Mouse (Mus musculus): ENCODE measurements around the gene Gm13199.

Gene Gm13199

GRCm38 (mm10) chr2:5862834-5863233 lies at the start of gene Gm13199:
Gm13199 (minus strand) TSS chr2:5862934.
- DNase-seq (ENCODE audit: low read depth in 2 of 2, low spot score in 2 of 2): no peak

GRCm38 (mm10) chr2:5911282-5911965 lies 48.7 kb upstream of the Gm13199 start:
- DNase-seq (ENCODE audit: low read depth in 2 of 2, low spot score in 2 of 2): no peak

DNA sequence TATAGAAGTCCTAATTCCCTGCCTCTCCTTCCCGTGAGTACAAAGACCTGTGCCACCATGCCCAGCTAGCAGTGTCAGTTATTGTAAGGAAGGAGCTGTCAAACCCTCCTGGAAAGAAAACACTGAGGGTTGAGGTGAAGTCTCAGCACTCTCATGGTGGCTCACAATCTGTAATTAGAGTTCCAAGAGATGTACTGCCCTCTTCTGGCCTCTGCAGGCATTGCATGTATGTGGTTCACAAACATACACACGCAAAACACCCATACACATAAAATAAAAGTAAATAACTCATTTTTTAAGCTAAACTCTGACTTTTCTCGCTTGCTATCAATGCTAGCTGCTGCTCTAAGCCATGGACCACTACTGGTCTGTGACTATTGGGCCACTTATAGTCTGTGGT lies 43.9 kb upstream of the Gm13199 start:
- DNase-seq (ENCODE audit: low read depth in 2 of 2, low spot score in 2 of 2): peak; percentile 41 to 60

DNA sequence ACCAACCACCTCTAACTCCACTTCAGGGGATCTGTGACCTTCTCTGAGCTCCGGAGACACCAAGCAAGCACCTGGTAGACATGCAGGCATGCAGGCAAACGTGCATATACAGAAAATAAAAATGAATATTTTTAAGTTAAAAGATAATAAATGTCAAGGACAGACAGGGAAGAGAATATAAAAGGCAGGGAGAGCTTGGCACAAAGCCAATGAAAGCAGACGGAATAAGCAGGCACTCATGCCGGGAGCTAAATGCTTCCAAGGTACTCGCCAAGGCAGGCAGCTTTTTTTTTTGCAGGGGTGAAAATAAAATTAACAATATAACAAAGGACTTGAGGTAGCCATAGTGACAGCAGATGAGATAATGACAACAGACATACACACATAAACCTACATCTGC lies 43.4 kb upstream of the Gm13199 start:
- DNase-seq (ENCODE audit: low read depth in 2 of 2, low spot score in 2 of 2): no peak

GRCm38 (mm10) chr2:5900145-5900544 lies 37.4 kb upstream of the Gm13199 start:
- DNase-seq (ENCODE audit: low read depth in 2 of 2, low spot score in 2 of 2): no peak

DNA sequence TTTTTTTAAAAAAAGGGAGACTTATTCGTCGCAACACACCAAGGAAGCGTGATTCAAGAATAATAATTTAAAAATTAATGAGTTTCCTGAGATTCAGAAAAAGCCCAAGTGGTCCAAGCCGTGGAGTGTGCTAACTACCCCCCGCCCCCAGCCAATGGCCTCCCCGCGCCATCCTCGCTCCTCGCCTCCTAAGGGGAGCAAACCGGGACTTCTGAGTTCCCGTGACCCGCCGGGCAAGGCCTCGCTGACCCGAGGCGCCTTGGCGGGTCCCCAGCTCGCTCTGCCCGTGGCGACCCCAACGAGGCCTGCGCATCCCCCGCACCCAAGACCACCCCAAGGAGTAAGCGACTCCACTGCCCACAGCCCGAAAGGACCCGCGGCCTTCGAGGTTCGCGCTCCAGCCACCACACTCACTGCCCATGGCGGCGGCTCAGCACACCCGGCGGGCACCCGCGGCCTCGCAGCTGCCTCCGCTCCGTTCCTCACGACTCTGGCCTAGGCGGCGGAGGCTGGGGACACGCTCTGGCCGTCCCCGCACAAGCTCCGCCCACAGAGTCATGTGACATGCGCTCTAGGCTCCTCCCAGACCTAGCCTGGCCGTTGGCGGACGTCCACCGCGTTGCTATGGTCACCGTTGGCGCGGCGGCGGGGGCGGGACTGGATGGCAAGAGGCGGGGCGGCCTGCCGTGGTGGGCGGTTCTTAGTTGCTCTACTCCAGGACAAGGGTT lies 32.3 kb upstream of the Gm13199 start, which contains the start of gene Sec61a2:
Gene Sec61a2, minus strand, starts transcription at position 590 of the 728 bp plus-strand sequence.
- DNase-seq (ENCODE audit: low read depth in 2 of 2, low spot score in 2 of 2): peak; percentile 92 to 95

GRCm38 (mm10) chr2:5894296-5894695 lies 31.6 kb upstream of the Gm13199 start:
- DNase-seq (ENCODE audit: low read depth in 2 of 2, low spot score in 2 of 2): no peak

DNA sequence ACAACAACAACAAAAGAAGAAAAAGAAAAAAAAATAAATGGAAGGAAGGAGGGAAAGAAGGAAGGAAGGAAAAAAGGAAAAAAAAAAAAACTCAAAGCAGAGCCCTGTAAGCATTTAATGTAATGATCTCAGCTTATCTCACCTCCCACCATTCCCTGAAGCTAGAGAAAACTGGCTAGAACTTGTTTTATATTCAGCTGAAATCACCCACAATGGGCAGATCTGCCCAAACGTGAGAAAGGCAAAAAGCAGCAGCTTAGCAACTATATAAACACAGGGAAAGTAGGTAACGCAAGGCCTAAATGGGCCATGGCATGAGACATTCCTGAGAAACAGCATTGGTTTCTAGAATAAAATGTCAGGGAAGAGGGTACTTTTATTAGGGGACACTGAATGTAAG lies 26.7 kb upstream of the Gm13199 start:
- DNase-seq (ENCODE audit: low read depth in 2 of 2, low spot score in 2 of 2): no peak

DNA sequence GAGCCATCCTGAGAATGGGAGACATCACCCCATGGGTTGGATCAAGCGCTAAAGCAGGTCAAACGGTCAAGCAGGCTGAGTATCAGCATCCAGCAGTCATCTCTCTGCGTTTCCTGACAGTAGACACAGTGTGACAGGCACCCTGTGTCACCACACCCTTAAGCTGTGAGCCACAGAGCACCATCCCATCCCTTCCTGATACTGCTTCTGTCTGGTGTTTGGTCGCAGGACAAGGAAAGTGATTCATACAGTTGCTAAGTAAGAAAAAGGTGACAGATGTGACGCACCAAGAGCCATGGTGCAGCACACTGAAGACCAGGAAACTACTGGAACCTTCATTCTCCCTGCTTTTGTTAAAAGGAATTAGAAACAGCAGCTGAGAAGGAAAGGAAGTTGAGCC lies 26.1 kb upstream of the Gm13199 start:
- no peak for DNase-seq (ENCODE audit: low read depth in 2 of 2, low spot score in 2 of 2)

DNA sequence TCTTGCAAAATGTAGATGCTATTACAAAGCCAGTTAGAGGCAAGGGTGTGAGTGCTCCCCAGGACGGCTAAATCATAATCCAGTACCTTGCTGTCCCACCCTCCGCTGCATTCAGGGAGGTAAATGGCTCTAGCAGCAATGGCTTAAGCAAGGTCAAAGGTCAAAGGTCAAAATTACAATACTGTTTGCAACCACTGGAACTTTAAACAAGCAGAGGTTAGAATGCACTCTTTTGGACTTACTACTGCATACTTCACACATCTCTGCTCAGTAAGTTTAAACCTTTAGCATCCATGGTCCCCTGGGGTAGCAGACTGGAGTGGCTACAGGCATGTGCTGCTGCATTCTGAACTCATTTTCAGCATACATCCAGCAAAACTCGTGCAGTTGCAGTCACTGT lies 14.7 kb upstream of the Gm13199 start:
- DNase-seq (ENCODE audit: low read depth in 2 of 2, low spot score in 2 of 2): no peak

DNA sequence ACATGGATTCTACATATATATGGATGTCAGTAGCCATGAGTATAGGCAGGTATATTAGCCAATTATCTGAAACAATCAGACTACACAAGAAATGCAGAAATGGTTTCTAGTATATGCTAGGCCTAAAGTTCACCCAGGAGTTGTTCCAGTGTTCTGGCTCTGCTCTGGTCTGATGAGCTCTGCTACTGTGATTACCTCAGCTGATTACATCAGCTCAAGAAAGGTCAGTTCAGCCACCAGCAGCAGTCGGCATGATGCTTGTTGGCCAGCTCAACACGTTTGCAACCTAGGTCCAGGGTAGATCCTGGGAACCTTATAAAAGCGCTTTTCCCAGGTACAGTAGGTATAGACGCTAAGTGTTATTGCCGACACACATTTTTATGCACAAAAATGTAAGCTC lies 7.0 kb upstream of the Gm13199 start:
- no peak for DNase-seq (ENCODE audit: low read depth in 2 of 2, low spot score in 2 of 2)

DNA sequence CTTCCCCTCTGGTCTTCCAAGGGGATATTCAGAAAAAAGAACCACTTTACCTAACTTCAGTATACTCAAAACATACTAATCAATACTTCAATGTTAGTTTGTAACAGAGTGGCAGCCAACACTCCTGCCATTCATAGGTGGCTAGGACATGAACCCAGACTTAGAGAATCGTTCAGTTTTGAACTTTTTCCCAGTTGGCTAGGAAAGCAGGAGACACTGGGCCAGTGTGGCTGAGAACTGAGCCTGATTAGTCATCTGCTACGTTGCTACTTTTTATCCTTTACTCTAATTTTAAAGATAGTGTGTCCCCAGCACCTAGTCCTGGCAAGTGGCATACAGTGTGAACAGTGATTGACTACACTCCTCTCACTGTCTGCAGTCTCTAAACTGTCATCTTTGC lies 4.9 kb upstream of the Gm13199 start:
- no peak for DNase-seq (ENCODE audit: low read depth in 2 of 2, low spot score in 2 of 2)

GRCm38 (mm10) chr2:5851866-5852265 lies 10.9 kb downstream of the Gm13199 start:
- no peak for DNase-seq (ENCODE audit: low read depth in 2 of 2, low spot score in 2 of 2)

DNA sequence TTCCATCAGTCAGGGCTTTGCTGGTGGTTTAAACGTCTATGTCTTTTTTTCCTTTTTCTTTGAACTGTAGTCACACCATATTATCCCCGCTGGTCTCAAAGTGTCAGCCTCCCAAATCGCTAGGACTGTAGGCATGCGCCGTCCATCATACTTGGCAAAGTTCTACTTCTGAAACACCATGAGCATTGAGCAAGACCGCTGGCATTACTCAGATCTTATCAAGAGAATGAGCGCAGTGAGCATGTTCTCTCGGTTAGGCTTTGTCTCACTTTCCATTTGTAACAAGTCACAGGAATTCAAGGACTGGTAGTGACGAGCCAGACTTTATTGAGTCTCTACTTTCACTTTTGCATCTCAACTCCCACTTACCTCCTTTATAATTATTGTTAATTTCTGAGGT lies 11.6 kb downstream of the Gm13199 start:
- DNase-seq (ENCODE audit: low read depth in 2 of 2, low spot score in 2 of 2): no peak

DNA sequence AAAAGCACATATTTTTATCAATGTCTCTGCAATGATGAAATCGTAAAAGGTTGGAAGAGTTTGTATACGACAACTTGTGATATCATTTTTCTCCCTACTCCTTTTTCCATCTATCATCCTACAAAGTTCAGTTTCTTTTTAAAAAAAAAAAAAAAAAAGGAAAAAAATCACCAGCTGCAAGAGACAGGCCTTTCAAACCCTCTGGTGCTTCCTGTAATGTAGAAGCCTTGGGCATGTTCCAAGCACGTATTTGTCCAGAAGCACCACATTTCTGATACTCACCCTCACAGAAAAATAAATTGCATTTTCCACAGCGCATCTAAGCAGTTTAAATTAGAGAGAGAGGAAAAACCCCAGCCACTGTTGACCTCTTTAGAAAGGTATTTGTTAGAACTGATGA lies 16.9 kb downstream of the Gm13199 start:
- no peak for DNase-seq (ENCODE audit: low read depth in 2 of 2, low spot score in 2 of 2)

- peak; percentile 76 to 79 for DNase-seq (ENCODE audit: low read depth in 2 of 2, low spot score in 2 of 2)
Measured at GRCm38 (mm10) chr2:5844873-5845631, 17.7 kb downstream of the Gm13199 start, which contains the start of the genes Nudt5 and Cdc123. Nudt5 (plus strand) TSS chr2:5845019. Cdc123 (minus strand) TSS chr2:5845164.

- DNase-seq (ENCODE audit: low read depth in 2 of 2, low spot score in 2 of 2): no peak
Measured at GRCm38 (mm10) chr2:5844181-5844872, 18.4 kb downstream of the Gm13199 start.

DNA sequence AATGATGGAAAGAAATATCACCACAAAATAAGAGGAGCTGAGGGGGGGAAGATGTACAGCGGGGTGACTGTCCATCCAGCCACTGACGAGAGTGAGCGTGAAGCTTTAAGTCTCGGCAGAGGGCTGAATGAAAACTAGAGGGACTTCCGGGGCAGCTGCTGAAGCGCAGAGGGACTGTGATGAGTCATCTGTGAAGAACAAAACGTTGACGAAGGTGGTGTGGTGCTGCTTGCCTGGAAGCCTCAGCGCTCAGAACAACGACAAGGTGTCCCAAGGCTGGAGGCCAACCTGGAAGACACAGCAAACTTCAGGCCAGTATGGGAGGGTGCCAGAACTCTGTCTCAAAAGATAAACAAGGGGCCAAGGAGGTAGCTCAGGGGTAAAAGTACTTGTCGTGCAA lies 21.9 kb downstream of the Gm13199 start:
- DNase-seq (ENCODE audit: low read depth in 2 of 2, low spot score in 2 of 2): no peak

DNA sequence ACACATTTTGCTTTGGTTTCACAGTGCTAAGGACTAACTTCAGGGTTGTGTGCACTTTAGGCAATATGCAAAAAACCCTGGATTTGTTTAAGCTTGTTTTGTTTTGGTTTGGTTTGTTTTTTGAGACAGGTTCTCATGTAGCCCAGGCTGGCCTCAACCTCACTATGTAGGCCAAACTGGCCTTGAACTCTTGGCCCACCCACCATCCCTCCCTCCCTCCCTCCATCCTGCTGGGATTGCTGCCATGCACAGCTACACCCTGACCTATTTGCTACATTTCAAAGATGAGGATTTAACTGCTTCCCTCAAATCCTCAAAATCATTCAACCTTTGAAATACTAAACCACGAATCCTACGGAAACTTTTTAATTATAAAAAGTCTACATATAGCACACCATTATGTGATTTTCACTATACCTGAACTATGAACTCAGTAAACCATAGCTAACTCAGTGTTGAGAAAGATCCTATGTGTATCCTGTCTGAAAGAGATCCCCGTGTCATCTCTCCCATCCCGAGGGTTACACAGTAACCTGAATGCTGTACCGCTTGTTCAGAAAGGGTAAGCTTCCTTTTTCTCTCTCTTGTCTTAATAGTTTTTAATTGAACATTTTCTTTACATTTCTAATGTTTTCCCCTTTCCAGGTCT lies 37.3 kb downstream of the Gm13199 start:
- DNase-seq (ENCODE audit: low read depth in 2 of 2, low spot score in 2 of 2): no peak

- no peak for DNase-seq (ENCODE audit: low read depth in 2 of 2, low spot score in 2 of 2)
Measured at GRCm38 (mm10) chr2:5824685-5825084, 38.0 kb downstream of the Gm13199 start.

DNA sequence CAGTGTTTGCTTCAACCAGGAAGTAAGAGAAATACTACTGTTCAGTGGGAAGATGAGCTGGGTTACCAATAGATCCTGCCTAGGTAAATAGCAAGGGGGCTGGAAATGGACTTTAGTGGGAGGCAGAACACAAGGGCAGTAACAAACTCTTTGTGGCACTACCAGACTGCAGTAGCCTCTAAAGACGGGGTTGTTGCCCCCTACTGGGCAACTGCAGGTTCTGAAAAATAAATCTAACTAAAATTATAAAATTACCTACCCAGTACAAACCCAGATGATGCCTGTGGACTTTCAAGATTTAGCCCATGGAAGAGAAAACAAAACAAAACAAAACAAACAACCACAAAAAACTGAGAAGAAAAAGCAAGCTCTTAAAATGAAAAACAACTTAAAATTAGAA lies 38.5 kb downstream of the Gm13199 start:
- no peak for DNase-seq (ENCODE audit: low read depth in 2 of 2, low spot score in 2 of 2)
